In the genomic region with DNA sequence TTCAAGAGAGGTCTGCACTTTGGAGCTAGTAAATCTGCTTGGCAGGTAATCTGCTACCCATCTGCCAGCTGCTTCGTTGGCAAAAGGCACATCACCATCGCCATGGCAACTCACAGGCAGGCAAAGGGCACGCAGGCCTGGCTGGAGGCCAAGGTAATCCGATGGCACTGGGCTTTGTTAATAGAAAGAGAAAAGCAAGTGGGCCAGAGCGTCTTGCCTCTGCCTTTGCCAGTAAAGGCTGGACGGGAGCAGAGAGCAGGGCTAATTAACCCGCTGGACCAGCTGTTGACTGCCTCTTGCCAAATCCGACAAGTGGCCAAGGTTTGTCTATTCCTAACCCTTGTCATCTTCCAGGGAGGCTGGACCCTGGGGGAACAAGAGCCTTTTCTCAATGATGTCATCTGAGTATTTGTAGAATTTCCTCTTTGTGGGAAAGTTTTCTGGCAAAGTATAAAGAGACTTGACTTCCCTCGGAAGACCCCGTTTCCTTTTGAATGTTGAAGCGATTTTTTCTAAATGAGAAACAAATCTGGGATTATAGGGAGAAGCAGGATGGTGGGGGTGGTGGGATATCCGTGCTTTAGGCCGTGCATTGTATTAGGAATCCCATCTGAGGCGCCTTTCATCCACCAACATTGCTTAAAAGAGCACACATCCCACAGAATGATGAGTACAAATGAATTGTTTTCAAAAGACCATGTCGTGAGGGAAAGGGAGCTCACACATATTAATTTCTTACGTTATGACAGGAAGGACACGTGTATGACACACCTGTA, we compare ENCODE assay signal across 7 mouse cellular contexts.
A peak's percentile ranks its signal among the peaks of the same experiment; 100 is the strongest.
DNase-seq lines count a peak whose midpoint lies in the region; ATAC-seq lines count a peak whose summit lies in the region.

No protein-coding gene starts in this region.

- H3K9ac ChIP-seq in midbrain, embryonic 14.5 days (replicated peaks; ENCODE audit: low read length): no peak overlapping the region
- H3K9ac ChIP-seq in stomach, embryonic 15.5 days: no peak overlapping the region

- no peak overlapping the region for H3K4me3 ChIP-seq in midbrain, embryonic 14.5 days (replicated peaks; ENCODE audit: low read depth, low read length)
- no peak overlapping the region for H3K4me3 ChIP-seq in stomach, embryonic 15.5 days (replicated peaks)

- no peaks in the 10 kb centered on the region for H3K27me3 ChIP-seq in midbrain, embryonic 14.5 days (ENCODE audit: control insufficient read depth, insufficient read depth, low read length)
- H3K27me3 ChIP-seq in stomach, embryonic 15.5 days (replicated peaks): no peaks in the 10 kb centered on the region

- no peaks in the 10 kb centered on the region for H3K36me3 ChIP-seq in midbrain, embryonic 14.5 days (ENCODE audit: control insufficient read depth, insufficient read depth, low read length)
- no peaks in the 10 kb centered on the region for H3K36me3 ChIP-seq in stomach, embryonic 15.5 days

- peak overlapping the region; percentile 7; the same call in 1 of the 2 replicates for H3K4me2 ChIP-seq in midbrain, embryonic 14.5 days (ENCODE audit: low read length)
- no peak overlapping the region for H3K4me2 ChIP-seq in stomach, embryonic 15.5 days

- DNase-seq in adrenal gland, postnatal 36 days: peak; percentile 93 to 94
- peak; percentile 80 for DNase-seq in embryo, embryonic 10 days (ENCODE audit: low spot score)
- DNase-seq in gastrocnemius, postnatal 10 days: peak; percentile 82
- DNase-seq in kidney, adult 11 months: peak; percentile 98
- DNase-seq in left cerebral cortex, adult 9 months (ENCODE audit: low spot score in 2 of 2): peak; percentile 58 to 80
- peak; percentile 94 for DNase-seq in midbrain, embryonic 14.5 days

- H3K27ac ChIP-seq in midbrain, embryonic 14.5 days (replicated peaks; ENCODE audit: low read depth, low read length): 0 out of 2 replicates have a peak overlapping the region, but pooled peaks have one; percentile 21
- H3K27ac ChIP-seq in stomach, embryonic 15.5 days: no peak overlapping the region

- H3K9me3 ChIP-seq in midbrain, embryonic 14.5 days (ENCODE audit: control insufficient read depth, low read length): no peaks in the 10 kb centered on the region
- no peaks in the 10 kb centered on the region for H3K9me3 ChIP-seq in stomach, embryonic 15.5 days

- WGBS in midbrain, embryonic 14.5 days: 6% methylated on average over 17 of the region's 17 CpGs
- WGBS in stomach, embryonic 15.5 days: 39% methylated on average over 17 of the region's 17 CpGs

- 0 out of 2 replicates have a peak, but pooled peaks cover 12% of the 10 kb centered on the region for H3K4me1 ChIP-seq in midbrain, embryonic 14.5 days (ENCODE audit: control insufficient read depth, insufficient read depth, low read length)
- 0 out of 2 replicates have a peak, but pooled peaks cover 2% of the 10 kb centered on the region for H3K4me1 ChIP-seq in stomach, embryonic 15.5 days

- ATAC-seq in midbrain, embryonic 14.5 days (ENCODE audit: low FRiP score, low TSS enrichment): peak; percentile 90
- ATAC-seq in stomach, embryonic 15.5 days (ENCODE audit: insufficient read depth, low FRiP score, low read depth): peak; percentile 82; the same call in 1 of the 2 replicates
